In the genomic region with DNA sequence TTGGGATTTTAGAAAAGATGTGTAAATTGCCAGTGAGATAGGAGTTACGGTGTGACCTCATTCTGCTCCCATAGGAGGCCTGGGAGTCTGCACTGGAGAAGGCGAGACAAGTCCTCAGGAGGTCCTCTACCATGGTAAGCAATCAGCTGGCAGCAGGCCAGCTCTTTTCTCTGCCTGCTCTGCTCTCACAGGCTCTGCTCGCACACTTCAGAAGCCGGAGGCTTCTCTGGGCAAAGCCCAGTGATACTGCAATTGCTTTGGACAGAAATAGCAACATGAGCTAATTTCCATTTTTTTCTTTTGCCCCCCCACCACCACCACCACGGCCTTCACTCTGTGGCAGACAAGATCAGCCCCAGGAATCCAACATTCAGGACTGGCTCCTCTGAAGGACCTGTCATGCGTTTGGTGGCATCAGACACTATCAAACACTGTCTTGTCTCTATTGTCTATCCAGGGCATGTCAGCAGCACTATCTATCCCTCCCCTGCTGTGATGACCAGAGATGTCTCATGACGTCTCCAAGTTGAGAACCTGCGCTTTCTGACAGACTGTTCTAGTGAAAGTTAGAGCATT, we compare ENCODE assay signal across 9 mouse cellular contexts.
A peak's percentile ranks its signal among the peaks of the same experiment; 100 is the strongest.
DNase-seq lines count a peak whose midpoint lies in the region; ATAC-seq and TF ChIP-seq lines count a peak whose summit lies in the region.
"Had no signal": no experiment of that assay in that cellular context is flagged by ENCODE, and none has a peak within 500 bp of the region (broad histone marks: within the 10 kb centered on the region; RNA-seq: fewer than 3 reads in every experiment).

No protein-coding gene starts in this region.

- TF ChIP-seq CTCF in layer of hippocampus, adult 2 months (conservative IDR thresholded peaks at IDR 0.05): no peak
- TF ChIP-seq CTCF in kidney, postnatal 0 days (IDR thresholded peaks at IDR 0.05; ENCODE audit: low read depth): no peak

- no peak overlapping the region for H3K27ac ChIP-seq in layer of hippocampus, adult 2 months
- H3K27ac ChIP-seq in heart, embryonic 12.5 days (ENCODE audit: poor library complexity, severe bottlenecking): peak overlapping the region; percentile 69
- no peak overlapping the region for H3K27ac ChIP-seq in kidney, postnatal 0 days
- H3K27ac ChIP-seq in neural tube, embryonic 14.5 days (ENCODE audit: low read depth, low read length): no peak overlapping the region

- peak; percentile 22 for DNase-seq in layer of hippocampus, adult 11-12 months (ENCODE audit: low spot score)
- DNase-seq in layer of hippocampus, adult 2 months (ENCODE audit: low spot score in 2 of 2): no peak
- DNase-seq in cerebellum, adult 8-10 months: peak; percentile 56
- DNase-seq in kidney, postnatal 0 days (ENCODE audit: low spot score): peak; percentile 21
- no peak for DNase-seq in spleen, adult 18-20 months
- DNase-seq in urinary bladder, adult 18-20 months (ENCODE audit: low spot score in 2 of 2): no peak

- no peaks in the 10 kb centered on the region for H3K36me3 ChIP-seq in heart, embryonic 12.5 days
- no peaks in the 10 kb centered on the region for H3K36me3 ChIP-seq in kidney, postnatal 0 days (ENCODE audit: insufficient read depth, low read length)
- no peaks in the 10 kb centered on the region for H3K36me3 ChIP-seq in neural tube, embryonic 14.5 days (ENCODE audit: control insufficient read depth, insufficient read depth, low read length)

- H3K9ac ChIP-seq in heart, embryonic 12.5 days: no peak overlapping the region
- H3K9ac ChIP-seq in kidney, postnatal 0 days (ENCODE audit: low read depth, low read length): no peak overlapping the region
- H3K9ac ChIP-seq in neural tube, embryonic 14.5 days (replicated peaks; ENCODE audit: low read depth, low read length): no peak overlapping the region

- H3K9me3 ChIP-seq in heart, embryonic 12.5 days (replicated peaks): no peaks in the 10 kb centered on the region
- H3K9me3 ChIP-seq in kidney, postnatal 0 days (replicated peaks; ENCODE audit: low read length): no peaks in the 10 kb centered on the region
- H3K9me3 ChIP-seq in neural tube, embryonic 14.5 days (ENCODE audit: control insufficient read depth, low read length): no peaks in the 10 kb centered on the region

- peak overlapping the region; percentile 35 for H3K4me2 ChIP-seq in heart, embryonic 12.5 days
- H3K4me2 ChIP-seq in kidney, postnatal 0 days (ENCODE audit: low read length): no peak overlapping the region
- H3K4me2 ChIP-seq in neural tube, embryonic 14.5 days (ENCODE audit: low read depth, low read length): no peak overlapping the region

- no peak overlapping the region for H3K4me3 ChIP-seq in layer of hippocampus, adult 2 months
- no peak overlapping the region for H3K4me3 ChIP-seq in heart, embryonic 12.5 days
- H3K4me3 ChIP-seq in kidney, postnatal 0 days (replicated peaks; ENCODE audit: low read depth, low read length): no peak overlapping the region
- no peak overlapping the region for H3K4me3 ChIP-seq in neural tube, embryonic 14.5 days (ENCODE audit: low read depth, low read length)
- H3K4me3 ChIP-seq: erythroblast, embryonic 14.5 days had no signal

- no peaks in the 10 kb centered on the region for H3K27me3 ChIP-seq in heart, embryonic 12.5 days (replicated peaks)
- H3K27me3 ChIP-seq in kidney, postnatal 0 days (ENCODE audit: insufficient read depth, low read length): no peaks in the 10 kb centered on the region
- no peaks in the 10 kb centered on the region for H3K27me3 ChIP-seq in neural tube, embryonic 14.5 days (ENCODE audit: control insufficient read depth, insufficient read depth, low read length)

- 14% methylated on average over 8 of the region's 8 CpGs for WGBS in heart, embryonic 12.5 days
- 56% methylated on average over 8 of the region's 8 CpGs for WGBS in kidney, postnatal 0 days
- 40% methylated on average over 8 of the region's 8 CpGs for WGBS in neural tube, embryonic 14.5 days

- peak; percentile 91 for ATAC-seq in heart, embryonic 12.5 days (ENCODE audit: insufficient number of reproducible peaks, low FRiP score)
- ATAC-seq in kidney, postnatal 0 days (replicated peaks; ENCODE audit: low FRiP score, low read depth): peak; percentile 63
- ATAC-seq in neural tube, embryonic 14.5 days (ENCODE audit: low read depth): peak; percentile 89

- peaks cover 41% of the 10 kb centered on the region for H3K4me1 ChIP-seq in heart, embryonic 12.5 days (replicated peaks)
- H3K4me1 ChIP-seq in kidney, postnatal 0 days (replicated peaks; ENCODE audit: insufficient read depth, low read length): no peaks in the 10 kb centered on the region
- peaks cover 6% of the 10 kb centered on the region; the same call in 1 of the 2 replicates for H3K4me1 ChIP-seq in neural tube, embryonic 14.5 days (ENCODE audit: control insufficient read depth, insufficient read depth, low read length)

Comparison
In these comparisons a context has a peak if more than half of its experiments do, and no peak if none do; other contexts are left out.
1. DNase-seq: peak in layer of hippocampus, adult 11-12 months (single experiment), cerebellum, adult 8-10 months (single experiment) and kidney, postnatal 0 days (single experiment); none in layer of hippocampus, adult 2 months (0 of 2), spleen, adult 18-20 months (0 of 2) and urinary bladder, adult 18-20 months (0 of 2).
2. Peak in every context shown above with its lines, with median percentiles within 50 percentile points of each other: ATAC-seq.